ENCODE assay signal across 8 mouse cellular contexts in the genomic region with DNA sequence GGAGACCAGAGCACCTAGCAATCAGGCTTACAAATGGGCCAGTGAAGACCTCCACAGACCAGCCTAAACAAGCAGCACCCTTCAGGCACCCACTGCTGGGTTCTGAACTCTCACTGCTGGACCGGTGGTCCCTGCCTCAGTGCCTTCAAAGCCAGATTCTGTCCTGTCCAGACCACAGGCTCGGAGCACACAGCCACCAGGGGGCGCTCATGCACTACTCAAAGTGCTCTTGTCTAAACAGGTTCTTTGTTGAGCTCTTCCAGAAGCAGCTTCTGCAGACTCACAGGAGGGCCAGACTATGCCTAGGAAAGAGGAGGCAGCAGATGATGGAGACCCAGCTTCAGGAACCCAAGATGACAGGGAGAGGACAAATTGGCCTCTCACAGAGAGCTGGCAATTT. TPM values are rescaled to one million over a fixed set of nuclear protein-coding genes. Genes with fewer than 3 reads are reported as not detected.
DNase-seq lines count a peak whose midpoint lies in the region; ATAC-seq lines count a peak whose summit lies in the region.

No protein-coding gene starts in this region.

- no peak overlapping the region for H3K27ac ChIP-seq in hindbrain, embryonic 12.5 days

- ATAC-seq in frontal cortex, adult (ENCODE audit: low TSS enrichment), result peak; percentile 91
- peak; percentile 54; the same call in 1 of the 2 replicates for ATAC-seq in hindbrain, embryonic 12.5 days (ENCODE audit: low FRiP score)

- peak; percentile 57 for DNase-seq in MEL-GATA-1-ER (ENCODE audit: extremely low read depth, low read depth)
- DNase-seq in cerebellum, adult 8-10 months, result peak; percentile 90
- peak; percentile 88 to 93 for DNase-seq in layer of hippocampus, postnatal 14 days (ENCODE audit: low spot score in 2 of 2)
- peak; percentile 95 for DNase-seq in lung, postnatal 14 days
- peak; percentile 91 for DNase-seq in retina, postnatal 1 day
- peak; percentile 97 for DNase-seq in thymus, postnatal 4 days

- H3K4me3 ChIP-seq in hindbrain, embryonic 12.5 days, result no peak overlapping the region

- no peak overlapping the region for H3K4me2 ChIP-seq in hindbrain, embryonic 12.5 days (replicated peaks)

- H3K36me3 ChIP-seq in hindbrain, embryonic 12.5 days, result no peaks in the 10 kb centered on the region

- 3% methylated on average over 3 of the region's 3 CpGs for WGBS in hindbrain, embryonic 12.5 days

- H3K9ac ChIP-seq in hindbrain, embryonic 12.5 days, result no peak overlapping the region

- no peaks in the 10 kb centered on the region for H3K9me3 ChIP-seq in hindbrain, embryonic 12.5 days (replicated peaks)

- H3K27me3 ChIP-seq in hindbrain, embryonic 12.5 days, result no peaks in the 10 kb centered on the region

- peaks cover 8% of the 10 kb centered on the region for H3K4me1 ChIP-seq in hindbrain, embryonic 12.5 days

RNA-seq across cellular contexts. Expression of a gene that starts 30.9 kb away (rescaled TPM):
- not detected in 2 replicates for polyA plus RNA-seq in hindbrain, embryonic 12.5 days (2016; fragmentation: Nextera tagmentation; extraction: Ambion mirVana)
- not detected for total RNA-seq in layer of hippocampus, postnatal 14 days (2021)

RNA-seq across cellular contexts. Expression of a gene that starts 37.3 kb away (rescaled TPM):
- not detected in 2 replicates for polyA plus RNA-seq in hindbrain, embryonic 12.5 days (2016; fragmentation: Nextera tagmentation; extraction: Ambion mirVana)
- total RNA-seq in layer of hippocampus, postnatal 14 days (2021), result not detected

RNA-seq across cellular contexts. Expression of a gene that starts 39.3 kb away (rescaled TPM):
- polyA plus RNA-seq in hindbrain, embryonic 12.5 days (2016; fragmentation: Nextera tagmentation; extraction: Ambion mirVana), result 0.82 and 1.3 TPM in 2 replicates
- total RNA-seq in layer of hippocampus, postnatal 14 days (2021), result 10 to 100 TPM; 30.0 to 31.3 TPM

RNA-seq across cellular contexts. Expression of a gene that starts 48.2 kb away (rescaled TPM):
- not detected in 2 replicates for polyA plus RNA-seq in hindbrain, embryonic 12.5 days (2016; fragmentation: Nextera tagmentation; extraction: Ambion mirVana)
- under 1 TPM in 1 of 2 experiments, not detected in 1; 0.71 TPM for total RNA-seq in layer of hippocampus, postnatal 14 days (2021)

RNA-seq across cellular contexts. Expression of a gene that starts 53.6 kb away (rescaled TPM):
- polyA plus RNA-seq in hindbrain, embryonic 12.5 days (2016; fragmentation: Nextera tagmentation; extraction: Ambion mirVana), result 213 and 215 TPM in 2 replicates
- 100 to 1,000 TPM; 304 to 345 TPM for total RNA-seq in layer of hippocampus, postnatal 14 days (2021)
